8 mouse cellular contexts compared by ENCODE assay signal in the genomic region with DNA sequence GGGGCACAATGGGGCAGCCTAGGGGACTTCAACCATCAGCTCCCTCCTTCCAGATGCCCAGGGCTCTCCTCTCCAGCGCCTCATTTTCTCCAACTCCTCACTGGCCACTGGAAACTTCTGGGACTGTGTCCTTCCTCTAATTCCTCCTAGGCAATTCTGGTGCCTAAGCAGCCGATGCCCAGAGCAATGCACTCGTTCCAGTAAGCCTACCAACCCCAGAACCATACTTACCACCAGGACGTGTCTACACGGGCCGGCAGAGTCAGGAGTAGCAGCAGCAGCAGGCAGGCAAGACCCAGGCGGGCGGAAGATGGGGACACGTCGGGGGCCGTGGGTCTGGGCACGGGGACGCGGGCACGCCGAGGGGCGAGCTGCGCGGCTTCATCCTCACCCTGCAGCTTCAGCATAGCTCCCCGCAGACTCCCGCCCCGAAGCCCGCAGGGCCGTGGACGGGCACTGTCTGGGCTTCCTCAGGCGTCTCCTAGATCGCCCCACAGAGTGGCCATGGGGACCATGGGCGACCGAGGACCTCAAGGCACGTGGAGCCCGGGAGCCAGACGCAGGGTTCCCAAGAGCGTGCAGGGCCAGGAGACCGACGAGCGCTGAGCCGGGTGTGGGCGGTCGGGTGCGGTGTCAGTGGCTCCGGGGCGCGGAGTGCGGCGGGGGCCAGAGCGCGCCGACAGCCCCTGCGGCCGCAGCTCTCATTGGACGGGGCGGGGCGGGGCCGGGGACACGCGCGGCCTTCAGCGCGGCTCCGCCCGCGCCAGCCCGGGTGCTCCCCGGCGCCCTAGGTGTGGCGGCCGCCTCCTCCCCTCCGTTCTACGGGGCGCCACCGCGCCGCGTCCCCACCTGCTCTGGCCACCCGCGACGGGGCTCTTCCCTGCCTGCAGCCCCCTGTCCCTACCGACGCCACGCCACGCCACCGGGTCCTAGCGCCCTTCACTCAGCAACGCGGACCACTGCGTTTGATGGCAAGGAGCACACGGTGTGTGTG. TPM values are rescaled to one million over a fixed set of nuclear protein-coding genes. Genes with fewer than 3 reads are reported as not detected.
DNase-seq lines count a peak whose midpoint lies in the region; ATAC-seq and TF ChIP-seq lines count a peak whose summit lies in the region.

A gene (minus strand): TSS at position 856 of the 994 bp plus-strand sequence.

- H3K36me3 ChIP-seq in heart, embryonic 16.5 days (ENCODE audit: control insufficient read depth, insufficient read depth) = no peaks in the 10 kb centered on the region
- no peaks in the 10 kb centered on the region; the same call in 1 of the 2 replicates for H3K36me3 ChIP-seq in limb, embryonic 12.5 days
- H3K36me3 ChIP-seq in neural tube, embryonic 12.5 days = peaks cover 2% of the 10 kb centered on the region; the same call in 1 of the 2 replicates

- H3K27ac ChIP-seq in heart, embryonic 16.5 days (ENCODE audit: low read length) = no peak within 1 kb of the TSS
- no peak within 1 kb of the TSS for H3K27ac ChIP-seq in limb, embryonic 12.5 days
- no peak within 1 kb of the TSS for H3K27ac ChIP-seq in neural tube, embryonic 12.5 days

- peak within 1 kb of the TSS; percentile 71 for H3K4me3 ChIP-seq in lung, adult 2 months (replicated peaks; ENCODE audit: extremely low read depth, low read depth, low read length)
- H3K4me3 ChIP-seq in heart, embryonic 16.5 days (ENCODE audit: low read length) = peak within 1 kb of the TSS; percentile 62
- peak within 1 kb of the TSS; percentile 57 for H3K4me3 ChIP-seq in limb, embryonic 12.5 days (replicated peaks)
- H3K4me3 ChIP-seq in neural tube, embryonic 12.5 days = peak within 1 kb of the TSS; percentile 50

- peak; percentile 53 for ATAC-seq in heart, embryonic 16.5 days (replicated peaks; ENCODE audit: extremely low read depth, insufficient read depth, low FRiP score)
- peak; percentile 34; the same call in 1 of the 2 replicates for ATAC-seq in limb, embryonic 12.5 days (ENCODE audit: insufficient number of reproducible peaks, insufficient read depth, low FRiP score, low TSS enrichment, low read depth)
- ATAC-seq in neural tube, embryonic 12.5 days (ENCODE audit: low FRiP score, low read depth) = peak; percentile 49
- no peak for ATAC-seq in activated CD4-positive, CD25-positive, alpha-beta regulatory T cell, adult 4 months

- WGBS in lung, adult 2 months = 1% methylated on average over 86 of the region's 87 CpGs
- 2% methylated on average over 87 of the region's 87 CpGs for WGBS in heart, embryonic 16.5 days
- 1% methylated on average over 69 of the region's 87 CpGs for WGBS in limb, embryonic 12.5 days
- WGBS in neural tube, embryonic 12.5 days = 1% methylated on average over 77 of the region's 87 CpGs

- H3K9ac ChIP-seq in heart, embryonic 16.5 days (ENCODE audit: low read length) = peak within 1 kb of the TSS; percentile 67
- H3K9ac ChIP-seq in limb, embryonic 12.5 days (replicated peaks) = peak within 1 kb of the TSS; percentile 56
- H3K9ac ChIP-seq in neural tube, embryonic 12.5 days = peak within 1 kb of the TSS; percentile 58

- no peak for TF ChIP-seq CTCF in lung, adult 2 months (IDR thresholded peaks at IDR 0.05; ENCODE audit: insufficient read depth, low read length)

- TF ChIP-seq POLR2A in lung, adult 2 months (IDR thresholded peaks at IDR 0.05; ENCODE audit: borderline replicate concordance, extremely low read depth, low read depth, low read length) = no peak

- peak; percentile 34 for DNase-seq in lung, adult 2 months
- no peak for DNase-seq in lung, adult 18-20 months
- no peak for DNase-seq in adrenal gland, postnatal 4 days (ENCODE audit: low spot score in 2 of 2)
- no peak for DNase-seq in cerebellum, postnatal 36 days

- peaks cover 12% of the 10 kb centered on the region for H3K4me1 ChIP-seq in lung, adult 2 months (ENCODE audit: control insufficient read depth, insufficient read depth, low read length)
- peaks cover 15% of the 10 kb centered on the region for H3K4me1 ChIP-seq in heart, embryonic 16.5 days (ENCODE audit: control insufficient read depth, insufficient read depth, low read length)
- peaks cover 44% of the 10 kb centered on the region for H3K4me1 ChIP-seq in limb, embryonic 12.5 days (replicated peaks)
- peaks cover 24% of the 10 kb centered on the region for H3K4me1 ChIP-seq in neural tube, embryonic 12.5 days

- peak within 1 kb of the TSS; percentile 94 for H3K4me2 ChIP-seq in heart, embryonic 16.5 days (ENCODE audit: low read depth, low read length)
- H3K4me2 ChIP-seq in limb, embryonic 12.5 days = peak within 1 kb of the TSS; percentile 79
- peak within 1 kb of the TSS; percentile 84 for H3K4me2 ChIP-seq in neural tube, embryonic 12.5 days (replicated peaks)

- H3K27me3 ChIP-seq in heart, embryonic 16.5 days (ENCODE audit: control insufficient read depth, insufficient read depth, low read length) = peaks cover 47% of the 10 kb centered on the region
- H3K27me3 ChIP-seq in limb, embryonic 12.5 days = peaks cover 68% of the 10 kb centered on the region
- H3K27me3 ChIP-seq in neural tube, embryonic 12.5 days (replicated peaks) = peaks cover 73% of the 10 kb centered on the region

- no peaks in the 10 kb centered on the region for H3K9me3 ChIP-seq in heart, embryonic 16.5 days (replicated peaks; ENCODE audit: control insufficient read depth, low read length)
- no peaks in the 10 kb centered on the region for H3K9me3 ChIP-seq in limb, embryonic 12.5 days
- H3K9me3 ChIP-seq in neural tube, embryonic 12.5 days = no peaks in the 10 kb centered on the region

RNA-seq across cellular contexts. Expression of the gene that starts here (rescaled TPM):
- 3.5 and 4.9 TPM in 2 replicates for polyA plus RNA-seq in lung, adult 2 months (2012; rRNA removed)
- total RNA-seq in adrenal gland, postnatal 4 days (2021) = 10 to 100 TPM; 11.4 to 12.6 TPM
- 1.0 and 1.1 TPM in 2 replicates for polyA plus RNA-seq in heart, embryonic 16.5 days (2015; fragmentation: Nextera tagmentation; extraction: Ambion mirVana)
- 0.69 and 0.70 TPM in 2 replicates for polyA plus RNA-seq in limb, embryonic 12.5 days (2016; fragmentation: Nextera tagmentation; extraction: Ambion mirVana)
- polyA plus RNA-seq in neural tube, embryonic 12.5 days (2016; fragmentation: Nextera tagmentation; extraction: Ambion mirVana) = 0.70 and 0.72 TPM in 2 replicates
- under 1 TPM; 0.18 to 0.22 TPM for polyA plus RNA-seq in activated CD4-positive, CD25-positive, alpha-beta regulatory T cell, adult 4 months (2017; shearing (Covaris generic))

Comparison
In these comparisons a context has a peak if more than half of its experiments do, and no peak if none do; other contexts are left out.
1. Peak in ATAC-seq, H3K4me3 ChIP-seq, H3K9ac ChIP-seq and H3K4me2 ChIP-seq in limb, embryonic 12.5 days; RNA of the gene not detected or under 1 TPM.
2. Peak in ATAC-seq, H3K4me3 ChIP-seq, H3K9ac ChIP-seq and H3K4me2 ChIP-seq in neural tube, embryonic 12.5 days; RNA of the gene not detected or under 1 TPM.